Mouse (Mus musculus) kidney, adult 11 months (tissue): ENCODE measurements around the gene Exoc6.
A peak's percentile ranks its signal among the peaks of the same experiment; 100 is the strongest.

Experiments used
- DNase-seq: peaks from one replicate; pipeline ENCODE4 v3.0.0; 2022

Exoc6 gene

DNA sequence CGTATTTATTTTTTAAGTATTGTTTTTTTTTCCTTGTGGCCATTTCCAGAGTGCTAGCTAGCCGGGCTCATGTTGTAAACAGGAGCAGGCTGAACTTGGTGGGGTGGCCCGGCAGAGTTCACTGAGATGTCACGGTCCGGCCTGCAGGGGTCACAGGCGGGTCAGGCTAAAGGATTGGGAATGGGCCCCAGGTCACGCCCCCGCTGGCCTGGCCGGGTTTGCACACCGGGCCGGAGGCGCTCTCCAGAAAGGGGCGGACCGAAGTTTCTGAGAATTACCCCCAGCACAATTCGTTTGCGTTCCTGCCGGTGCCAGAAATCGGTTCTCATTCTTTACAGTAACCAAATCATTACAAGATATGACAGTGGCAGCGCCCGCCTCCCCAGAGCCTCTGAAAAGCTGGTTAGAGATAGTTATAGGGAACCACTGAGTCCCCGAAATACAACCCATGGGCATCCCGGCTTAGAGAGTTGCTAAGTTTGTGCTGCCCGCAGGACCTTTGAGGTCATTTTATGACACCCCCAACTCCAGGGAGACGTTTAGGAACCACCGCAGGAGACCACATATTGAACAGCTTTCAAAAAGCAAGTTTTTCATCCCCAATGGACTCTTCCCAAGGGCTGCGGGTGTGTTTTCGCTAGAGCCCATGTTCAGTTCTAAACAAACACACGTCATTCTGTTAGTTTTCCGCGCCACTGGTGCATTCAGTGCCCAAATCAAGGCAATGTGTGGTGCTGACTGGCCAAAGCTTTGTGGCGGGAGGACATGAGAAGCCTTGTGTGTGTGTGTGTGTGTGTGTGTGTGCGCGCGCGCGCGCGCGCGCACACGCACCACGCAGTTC lies 145.8 kb downstream of the Exoc6 start:
- no peak for DNase-seq

DNA sequence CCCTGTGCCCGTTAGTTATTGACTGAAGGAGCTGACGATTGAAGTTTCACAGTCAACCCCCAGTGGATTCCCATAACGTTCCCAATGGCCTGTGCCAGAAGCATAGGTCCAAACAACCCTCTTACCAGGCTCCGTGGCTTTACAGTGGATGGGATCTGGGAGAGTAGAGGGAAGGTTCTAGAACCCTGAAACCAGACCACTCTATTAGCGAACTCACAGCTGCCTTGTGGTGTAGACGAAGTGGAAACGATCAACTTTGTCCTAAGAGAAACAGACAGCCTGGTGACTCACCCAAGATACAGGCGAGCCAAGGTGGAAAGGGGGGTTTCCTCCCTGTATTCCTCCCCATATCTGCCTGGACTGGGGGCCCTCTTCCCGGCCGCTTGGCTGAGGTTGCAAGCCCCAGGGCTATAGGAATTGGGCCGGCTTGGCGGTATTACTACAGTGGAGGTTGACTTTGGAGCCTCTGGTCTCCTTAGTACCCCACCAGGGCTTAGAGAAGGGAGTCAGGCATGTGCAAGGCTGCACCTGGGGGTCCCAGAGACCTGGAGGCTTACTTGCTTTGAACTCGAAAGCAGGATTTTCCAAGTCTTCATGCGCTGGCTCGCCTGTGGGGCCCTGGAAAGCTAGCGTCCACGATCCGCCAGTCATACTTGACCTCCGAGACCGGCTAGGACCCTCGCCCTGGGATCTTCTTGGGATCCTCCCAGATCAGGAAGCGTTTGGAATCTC lies 146.6 kb downstream of the Exoc6 start:
- DNase-seq, result no peak

DNA sequence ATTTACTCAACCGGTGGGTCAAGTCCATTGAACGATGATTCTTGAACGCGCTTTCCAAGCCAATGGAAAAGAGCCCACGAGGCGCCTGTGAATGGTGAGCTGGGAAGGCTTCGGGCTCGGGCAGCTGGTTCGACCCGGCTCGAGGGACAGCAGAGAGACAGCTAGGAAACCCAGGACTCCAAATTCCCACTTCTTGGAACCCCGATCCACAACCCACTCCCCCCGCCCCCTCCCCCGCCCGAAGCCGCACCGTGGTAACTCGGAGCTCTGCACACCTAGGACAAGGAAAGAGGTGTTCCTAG lies 147.1 kb downstream of the Exoc6 start:
- DNase-seq, result no peak

DNA sequence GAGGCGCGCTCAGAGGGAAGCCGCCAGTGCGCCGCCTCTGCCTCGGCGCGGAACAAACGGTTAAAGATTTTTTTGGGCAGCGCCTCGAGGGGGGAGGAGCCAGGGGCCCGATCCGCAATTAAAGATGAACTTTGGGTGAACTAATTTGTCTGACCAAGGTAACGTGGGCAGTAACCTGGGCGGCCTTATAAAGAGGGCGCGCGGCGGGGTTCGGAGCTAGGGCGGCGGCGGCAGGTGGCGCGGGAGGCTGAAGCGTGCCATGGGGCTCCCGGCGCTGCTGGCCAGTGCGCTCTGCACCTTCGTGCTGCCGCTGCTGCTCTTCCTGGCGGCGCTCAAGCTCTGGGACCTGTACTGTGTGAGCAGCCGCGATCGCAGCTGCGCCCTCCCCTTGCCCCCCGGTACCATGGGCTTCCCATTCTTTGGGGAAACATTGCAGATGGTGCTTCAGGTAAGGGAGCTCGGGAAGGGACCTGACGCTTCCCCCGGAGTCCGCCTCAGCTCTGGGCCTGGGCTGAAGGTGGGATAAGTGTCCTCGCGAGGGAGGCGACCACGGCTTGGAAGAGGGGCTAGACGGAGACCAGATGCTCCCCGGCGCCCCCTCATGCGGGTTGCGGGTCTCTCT lies 147.5 kb downstream of the Exoc6 start, which contains the start of gene Cyp26a1:
Gene Cyp26a1 (plus strand): TSS at position 148 of the 622 bp plus-strand sequence.
- no peak for DNase-seq

DNA sequence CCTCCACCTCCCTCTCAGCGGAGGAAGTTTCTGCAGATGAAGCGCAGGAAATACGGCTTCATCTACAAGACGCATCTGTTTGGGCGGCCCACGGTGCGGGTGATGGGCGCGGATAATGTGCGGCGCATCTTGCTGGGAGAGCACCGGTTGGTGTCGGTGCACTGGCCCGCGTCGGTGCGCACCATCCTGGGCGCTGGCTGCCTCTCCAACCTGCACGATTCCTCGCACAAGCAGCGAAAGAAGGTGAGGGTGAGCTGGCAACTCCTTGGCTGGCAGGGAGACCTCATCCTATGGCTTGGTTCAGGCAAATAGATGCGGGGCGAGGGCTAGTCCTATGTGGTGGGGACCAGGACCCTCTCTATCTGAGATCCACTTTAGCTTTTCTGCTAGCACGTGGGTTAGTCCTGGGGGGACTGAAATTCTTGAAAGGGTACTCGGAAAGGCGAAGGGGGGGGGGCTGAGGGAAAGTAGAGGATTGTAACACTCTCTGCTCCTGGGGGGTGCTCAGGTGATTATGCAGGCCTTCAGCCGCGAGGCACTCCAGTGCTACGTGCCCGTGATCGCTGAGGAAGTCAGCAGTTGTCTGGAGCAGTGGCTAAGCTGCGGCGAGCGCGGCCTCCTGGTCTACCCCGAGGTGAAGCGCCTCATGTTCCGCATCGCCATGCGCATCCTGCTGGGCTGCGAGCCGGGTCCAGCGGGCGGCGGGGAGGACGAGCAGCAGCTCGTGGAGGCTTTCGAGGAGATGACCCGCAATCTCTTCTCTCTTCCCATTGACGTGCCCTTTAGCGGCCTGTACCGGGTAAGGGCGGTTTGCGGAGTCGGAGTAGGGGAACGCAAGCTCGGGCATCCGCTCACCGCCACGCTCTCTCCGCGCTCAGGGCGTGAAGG lies 148.3 kb downstream of the Exoc6 start:
- DNase-seq, result no peak

DNA sequence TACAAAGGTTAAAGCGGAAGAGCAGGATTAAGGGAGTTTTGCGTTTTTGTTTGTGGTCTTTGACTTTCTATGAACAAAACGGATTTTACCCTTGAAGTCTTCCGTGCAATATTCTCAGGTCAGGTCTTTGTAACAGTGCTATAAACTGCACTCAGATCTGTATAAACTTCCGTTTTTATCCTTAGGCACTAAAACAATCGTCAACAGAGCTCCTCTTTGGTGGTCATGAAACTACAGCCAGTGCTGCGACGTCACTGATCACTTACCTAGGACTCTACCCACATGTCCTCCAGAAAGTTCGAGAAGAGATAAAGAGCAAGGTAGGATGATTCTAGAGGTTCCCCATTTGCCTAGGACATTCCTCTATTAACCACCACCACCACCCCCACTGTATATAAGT lies 149.5 kb downstream of the Exoc6 start:
- no peak for DNase-seq

DNA sequence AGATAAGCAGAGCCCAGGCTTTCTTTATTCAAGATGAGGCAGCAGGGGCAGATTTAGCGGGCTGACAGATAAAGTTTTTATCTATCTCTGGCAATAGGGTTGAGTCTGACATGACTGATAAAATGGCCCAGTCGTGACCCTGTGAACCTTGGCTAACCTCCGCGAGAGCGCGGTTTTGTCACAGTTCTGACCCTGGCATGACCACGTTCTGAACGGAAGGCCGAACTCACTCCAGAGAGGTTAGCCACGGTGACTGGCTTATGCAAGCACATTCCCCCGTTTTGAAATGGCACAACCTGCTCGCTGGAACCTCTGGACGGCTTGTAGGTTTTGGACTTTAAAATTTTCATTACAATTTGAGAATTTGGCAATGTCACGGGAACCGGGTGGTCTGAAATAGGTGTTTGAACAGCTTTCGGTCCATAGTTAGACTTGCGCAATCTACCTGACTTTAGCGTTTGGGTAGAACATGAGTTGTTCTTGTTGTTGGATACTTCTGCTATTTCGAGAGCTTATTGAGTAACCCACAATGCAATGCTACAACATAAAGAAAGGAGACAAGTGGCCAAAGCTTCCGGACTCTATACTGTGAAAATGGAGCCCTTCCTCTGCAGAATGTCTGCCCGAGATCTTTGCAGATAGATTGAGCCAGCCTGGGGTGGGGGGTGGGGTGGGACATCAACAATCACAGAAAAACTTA lies 152.3 kb downstream of the Exoc6 start:
- peak; percentile 36 for DNase-seq

DNA sequence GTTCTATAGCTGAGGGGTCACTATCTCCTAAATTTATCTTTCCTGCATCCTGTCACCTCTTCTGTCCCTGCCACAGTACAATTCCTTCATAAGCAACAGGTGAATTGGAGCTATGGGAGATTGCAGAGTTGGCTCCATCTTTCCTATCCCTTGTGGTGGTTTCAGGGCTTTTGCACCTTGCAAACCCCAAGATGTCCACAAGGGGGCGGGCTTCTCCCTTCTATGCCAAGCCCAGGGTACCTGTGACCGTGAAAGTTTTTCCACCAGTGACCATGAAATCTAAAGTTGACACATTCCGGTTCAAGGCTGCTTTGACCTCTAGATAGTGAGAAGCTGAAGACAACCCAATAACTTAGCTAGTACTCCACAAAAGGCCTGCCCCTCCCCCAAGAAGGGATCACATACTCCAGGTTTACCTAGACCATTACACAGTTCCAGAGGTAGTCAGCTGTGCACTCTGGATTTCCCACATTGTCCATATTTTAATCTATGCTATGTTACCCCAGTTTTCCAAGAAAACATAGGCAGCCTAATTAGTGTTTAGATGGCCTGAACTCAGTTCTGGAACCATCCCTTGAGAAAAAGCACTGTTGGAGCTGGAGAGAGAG lies 153.8 kb downstream of the Exoc6 start:
- peak; percentile 41 for DNase-seq

DNA sequence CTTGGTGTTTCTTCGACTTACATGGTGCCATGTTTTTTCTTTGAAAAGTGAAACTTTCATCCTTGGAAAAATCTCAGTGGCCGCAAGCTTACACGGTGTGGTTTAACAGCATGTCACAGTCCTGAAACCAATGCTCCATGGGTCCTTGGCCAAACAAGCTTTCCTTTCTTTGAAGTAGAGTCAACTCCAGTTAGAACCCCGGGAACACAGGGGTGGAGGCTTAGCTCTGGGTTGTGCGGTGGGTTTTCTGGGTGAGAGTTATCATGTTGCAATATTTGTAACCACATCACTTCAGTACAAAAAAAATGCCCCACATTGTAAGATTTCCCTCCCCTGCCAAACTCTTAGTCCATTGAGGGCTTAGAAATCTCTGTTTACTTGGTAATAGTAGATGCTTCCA lies 155.5 kb downstream of the Exoc6 start:
- no peak for DNase-seq

DNA sequence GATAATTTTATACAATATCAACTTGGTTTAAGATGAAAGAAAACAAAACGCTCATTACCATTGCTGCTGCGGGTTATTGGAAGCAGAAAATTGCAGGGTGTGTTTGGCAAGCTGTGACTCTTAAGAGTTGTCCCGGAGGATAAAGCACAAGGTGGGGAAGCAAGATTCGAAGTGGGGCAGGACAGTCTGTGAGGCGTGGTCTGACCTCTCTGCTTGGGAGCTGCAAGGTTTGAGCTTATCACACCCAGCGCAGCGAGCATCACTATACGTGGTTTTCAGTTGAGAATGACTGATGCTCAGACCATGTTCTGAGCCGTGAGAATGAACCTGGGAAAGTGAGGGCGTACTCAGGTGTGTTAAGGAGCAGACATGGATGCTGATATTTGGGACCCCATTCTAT lies 164.5 kb downstream of the Exoc6 start:
- DNase-seq, result no peak

DNA sequence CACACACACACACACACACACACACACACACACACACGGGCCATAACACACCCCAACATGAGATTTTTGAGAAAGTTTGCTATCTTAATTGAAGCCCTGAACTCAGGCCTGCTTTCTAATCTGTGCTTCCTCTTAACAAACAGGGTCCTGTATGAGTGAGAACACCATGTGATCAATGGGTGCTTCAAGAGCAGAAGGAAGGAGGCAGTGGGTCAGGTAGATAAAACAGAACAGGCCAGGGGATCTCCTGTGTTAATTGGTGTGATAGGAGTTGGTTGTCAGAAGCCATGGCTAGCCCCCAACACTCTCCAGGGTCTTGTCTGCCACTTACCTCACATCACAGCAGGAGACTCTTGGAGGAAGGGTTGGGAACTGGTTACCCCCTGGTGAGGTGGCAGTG lies 165.8 kb downstream of the Exoc6 start:
- no peak for DNase-seq

DNA sequence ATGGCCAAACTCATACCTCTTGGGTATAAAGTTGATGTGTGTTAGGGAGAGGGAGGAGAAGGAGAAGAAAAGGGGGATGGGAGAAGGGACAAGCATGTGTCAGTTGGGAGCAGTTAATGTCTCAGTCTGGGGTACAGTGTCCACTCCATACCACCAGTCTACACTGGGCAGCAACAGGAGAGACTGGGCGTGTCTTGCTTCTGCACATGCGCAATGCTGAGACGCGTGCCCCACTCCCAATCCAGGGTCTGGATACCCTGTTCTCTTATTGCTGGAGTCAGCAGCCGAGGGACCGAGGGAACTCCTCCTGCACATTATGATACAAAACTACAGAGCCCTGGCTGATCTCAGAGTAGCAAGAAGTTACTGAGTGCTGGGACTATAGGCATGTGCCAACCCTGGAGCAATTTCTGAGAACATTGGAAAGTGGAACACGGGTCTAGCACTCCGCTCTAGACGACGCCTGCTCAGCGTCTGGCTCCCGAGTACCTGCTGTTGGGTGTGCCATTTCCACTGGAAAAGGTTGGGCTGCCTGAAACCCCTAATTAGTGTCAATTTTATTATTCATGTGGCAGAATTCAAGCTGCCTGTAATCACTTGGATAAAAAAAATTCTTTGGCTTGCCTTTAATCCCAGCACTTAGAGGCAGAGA lies 166.4 kb downstream of the Exoc6 start:
- DNase-seq, result no peak

DNA sequence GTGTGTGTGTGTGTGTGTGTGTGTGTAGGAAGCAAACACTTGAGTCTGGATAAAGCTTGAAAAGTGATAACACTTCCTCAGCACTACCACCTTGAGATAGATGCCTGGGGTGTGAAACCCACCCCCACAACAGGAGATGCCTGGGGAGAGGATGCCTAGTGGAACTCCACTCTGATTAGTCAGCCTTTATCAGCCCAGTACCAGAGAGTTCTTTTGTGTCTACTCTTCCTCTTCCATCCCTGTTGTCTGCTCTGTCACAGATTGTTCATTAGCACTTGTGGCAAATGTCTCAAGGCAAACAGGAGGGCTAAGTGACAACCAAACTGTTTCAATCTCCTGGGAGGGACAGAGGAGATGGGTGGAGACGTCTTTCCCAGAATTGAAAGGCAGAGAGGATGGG lies 168.9 kb downstream of the Exoc6 start:
- no peak for DNase-seq

DNA sequence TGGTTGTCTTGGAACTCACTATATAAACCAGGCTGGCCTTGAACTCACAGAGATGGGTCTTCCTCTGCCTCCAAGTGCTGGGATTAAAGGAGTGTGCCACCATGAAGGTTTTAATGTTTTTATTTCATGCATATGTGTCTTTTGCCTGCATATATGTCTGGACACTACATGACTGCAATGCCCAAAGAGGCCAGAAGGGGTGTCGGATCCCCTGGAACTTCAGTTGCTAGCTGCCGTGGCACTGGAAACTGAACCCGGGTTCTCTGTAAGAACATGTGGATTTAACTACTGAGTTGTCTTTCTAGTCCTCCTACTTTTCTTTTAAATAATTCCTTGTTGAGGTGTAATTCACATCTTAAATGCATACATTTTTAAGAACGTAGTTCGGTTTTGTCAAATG lies 174.4 kb downstream of the Exoc6 start:
- no peak for DNase-seq

DNA sequence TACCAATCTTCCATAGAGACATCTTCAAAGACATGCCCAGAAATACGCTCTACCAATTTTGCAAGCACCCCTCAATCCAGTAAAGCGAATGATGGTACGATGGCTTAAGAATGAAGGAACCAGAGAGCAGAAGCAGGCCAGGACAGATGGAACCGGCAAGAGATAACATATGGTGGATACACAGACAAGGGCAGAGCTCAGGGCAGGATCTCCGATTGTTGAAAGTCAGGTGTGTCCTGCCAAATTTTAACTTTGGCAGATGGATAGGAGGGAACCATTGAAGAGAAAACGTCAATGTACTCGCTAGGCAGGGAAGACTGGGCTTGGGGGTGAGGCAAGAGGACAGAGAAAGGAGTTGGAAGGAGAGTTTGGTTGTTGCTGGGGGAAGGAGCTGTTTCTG lies 176.4 kb downstream of the Exoc6 start:
- DNase-seq, result no peak

DNA sequence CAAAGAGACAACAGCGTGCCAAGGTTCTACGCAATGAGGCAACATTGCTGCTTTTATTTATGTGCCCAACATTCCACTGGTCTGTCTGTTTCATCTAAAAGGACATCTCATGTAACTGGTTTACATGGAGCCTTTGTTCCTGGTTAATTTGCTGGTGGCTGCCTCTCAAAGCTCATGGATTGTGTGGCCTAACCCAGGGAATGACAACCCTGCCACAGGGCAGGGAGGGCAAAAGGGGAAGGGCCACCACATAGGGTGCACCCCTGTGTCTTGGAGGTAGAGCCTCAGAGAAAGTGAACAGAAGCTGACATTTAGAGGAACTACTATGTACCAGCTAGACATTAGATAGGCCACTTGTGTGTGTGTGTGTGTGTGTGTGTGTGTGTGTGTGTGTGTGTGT lies 177.1 kb downstream of the Exoc6 start:
- DNase-seq, result no peak
